Mouse (Mus musculus): ENCODE data around the gene Mdm2. TPM values are rescaled to one million over a fixed set of nuclear protein-coding genes. Genes with fewer than 3 reads are reported as not detected.
A peak's percentile ranks its signal among the peaks of the same experiment; 100 is the strongest.
"Not testable (repeated sequence)": the region's sequence is repeated elsewhere in the genome, so short reads cannot be mapped to it uniquely, and the experiment has no call there.

The Mdm2 gene
- polyA plus RNA-seq, 1 experiment from 2014 or later: 44.6 TPM

GRCm38 (mm10) chr10:117749050-117749686, 38.6 kb upstream of the Mdm2 start:
- no peak for DNase-seq (ENCODE audit: low spot score)

GRCm38 (mm10) chr10:117748276-117749049, 37.9 kb upstream of the Mdm2 start:
- no peak for DNase-seq (ENCODE audit: low spot score)

GRCm38 (mm10) chr10:117747711-117748110, 37.2 kb upstream of the Mdm2 start:
- DNase-seq (ENCODE audit: low spot score): no peak

- DNase-seq (ENCODE audit: low spot score): peak; percentile 93
Measured at GRCm38 (mm10) chr10:117746297-117746883, 35.8 kb upstream of the Mdm2 start, which contains the start of gene Slc35e3. Slc35e3 (minus strand) TSS chr10:117746365.

- DNase-seq (ENCODE audit: low spot score): peak; percentile 3
Measured at GRCm38 (mm10) chr10:117745570-117746296, 35.2 kb upstream of the Mdm2 start.

- no peak for DNase-seq (ENCODE audit: low spot score)
Measured at GRCm38 (mm10) chr10:117743917-117744316, 33.4 kb upstream of the Mdm2 start.

- no peak for DNase-seq (ENCODE audit: low spot score)
Measured at GRCm38 (mm10) chr10:117743182-117743581, 32.6 kb upstream of the Mdm2 start.

- no peak for DNase-seq (ENCODE audit: low spot score)
Measured at GRCm38 (mm10) chr10:117742618-117743017, 32.1 kb upstream of the Mdm2 start.

GRCm38 (mm10) chr10:117741698-117742475, 31.3 kb upstream of the Mdm2 start:
- no peak for DNase-seq (ENCODE audit: low spot score)

GRCm38 (mm10) chr10:117740921-117741320, 30.4 kb upstream of the Mdm2 start:
- no peak for DNase-seq (ENCODE audit: low spot score)

- DNase-seq (ENCODE audit: low spot score): no peak
Measured at GRCm38 (mm10) chr10:117740171-117740570, 29.6 kb upstream of the Mdm2 start.

- no peak for DNase-seq (ENCODE audit: low spot score)
Measured at GRCm38 (mm10) chr10:117739648-117739948, 29.0 kb upstream of the Mdm2 start.

GRCm38 (mm10) chr10:117738928-117739647, 28.5 kb upstream of the Mdm2 start:
- no peak for DNase-seq (ENCODE audit: low spot score)

- no peak for DNase-seq (ENCODE audit: low spot score)
Measured at GRCm38 (mm10) chr10:117738140-117738921, 27.8 kb upstream of the Mdm2 start.

GRCm38 (mm10) chr10:117737498-117737897, 26.9 kb upstream of the Mdm2 start:
- not testable (repeated sequence) for DNase-seq (ENCODE audit: low spot score)

- DNase-seq (ENCODE audit: low spot score): no peak
Measured at GRCm38 (mm10) chr10:117737075-117737474, 26.5 kb upstream of the Mdm2 start.

- DNase-seq (ENCODE audit: low spot score): no peak
Measured at GRCm38 (mm10) chr10:117736573-117736972, 26.0 kb upstream of the Mdm2 start.

- not testable (repeated sequence) for DNase-seq (ENCODE audit: low spot score)
Measured at GRCm38 (mm10) chr10:117735396-117735795, 24.8 kb upstream of the Mdm2 start.

- not testable (repeated sequence) for DNase-seq (ENCODE audit: low spot score)
Measured at GRCm38 (mm10) chr10:117734104-117734852, 23.7 kb upstream of the Mdm2 start.
